In the genomic region with DNA sequence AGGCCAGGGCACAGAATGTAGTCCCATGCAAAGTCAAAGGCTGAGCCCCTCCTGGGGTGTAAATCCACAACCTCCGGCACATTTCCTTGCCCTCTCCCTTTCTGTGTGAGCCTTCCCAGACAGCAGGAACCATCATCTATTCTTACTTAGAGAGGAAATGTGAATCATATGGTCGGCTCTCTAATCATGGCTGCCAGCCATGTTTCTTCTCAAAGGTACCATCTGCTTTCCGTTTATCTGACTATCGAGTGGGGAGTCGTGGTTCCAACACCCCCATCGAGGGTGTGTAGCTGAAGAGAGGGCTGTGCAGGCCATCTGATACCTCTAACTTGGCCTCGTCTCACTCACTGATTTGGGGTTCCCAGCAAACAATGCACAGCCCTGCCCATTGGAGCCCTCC, we compare ENCODE assay signal across 10 mouse cellular contexts. TPM values are rescaled to one million over a fixed set of nuclear protein-coding genes. Genes with fewer than 3 reads are reported as not detected.
DNase-seq lines count a peak whose midpoint lies in the region; ATAC-seq lines count a peak whose summit lies in the region.
"Had no signal": no experiment of that assay in that cellular context is flagged by ENCODE, and none has a peak within 500 bp of the region (broad histone marks: within the 10 kb centered on the region; RNA-seq: fewer than 3 reads in every experiment).

No protein-coding gene starts in this region.

- ATAC-seq in granulocyte monocyte progenitor cell, adult 5-6 weeks (replicated peaks; ENCODE audit: poor library complexity, severe bottlenecking), result no peak

- peak; percentile 16 for DNase-seq in cerebellum, adult 11-12 months
- no peak for DNase-seq in cerebellum, adult 8-10 months
- DNase-seq in right cerebral cortex, postnatal 10 days (ENCODE audit: low spot score in 2 of 2), result peak; percentile 44 to 53
- DNase-seq in right cerebral cortex, postnatal 14 days, result no peak
- DNase-seq in layer of hippocampus, adult 11-12 months (ENCODE audit: low spot score), result peak; percentile 68
- DNase-seq in telencephalon, adult 2 months (ENCODE audit: low read depth, low spot score), result peak; percentile 58
- DNase-seq in frontal cortex, postnatal 25 days (ENCODE audit: low spot score in 2 of 2), result no peak

RNA-seq across cellular contexts. Expression of a gene that starts 17.0 kb away (rescaled TPM):
- total RNA-seq in granulocyte monocyte progenitor cell, adult 5-6 weeks (2014; fragmentation: Nextera tagmentation), result not detected in 2 replicates
- total RNA-seq in granulocyte monocyte progenitor cell, adult 5-6 weeks (2017), result not detected in 2 replicates
- total RNA-seq: gastrocnemius, postnatal 36 days; layer of hippocampus, postnatal 25 days had no signal

RNA-seq across cellular contexts. Expression of a gene that starts 19.8 kb away (rescaled TPM):
- not detected in 2 replicates for total RNA-seq in granulocyte monocyte progenitor cell, adult 5-6 weeks (2014; fragmentation: Nextera tagmentation)
- not detected in 2 replicates for total RNA-seq in granulocyte monocyte progenitor cell, adult 5-6 weeks (2017)
- total RNA-seq: gastrocnemius, postnatal 36 days; layer of hippocampus, postnatal 25 days had no signal

RNA-seq across cellular contexts. Expression of a gene that starts 51.2 kb away (rescaled TPM):
- 23.1 and 26.3 TPM in 2 replicates for total RNA-seq in granulocyte monocyte progenitor cell, adult 5-6 weeks (2014; fragmentation: Nextera tagmentation)
- 32.5 and 33.5 TPM in 2 replicates for total RNA-seq in granulocyte monocyte progenitor cell, adult 5-6 weeks (2017)

Comparison
In these comparisons a context has a peak if more than half of its experiments do, and no peak if none do; other contexts are left out.
1. DNase-seq: peak in cerebellum, adult 11-12 months (single experiment), right cerebral cortex, postnatal 10 days (2 of 2), layer of hippocampus, adult 11-12 months (single experiment) and telencephalon, adult 2 months (single experiment); none in cerebellum, adult 8-10 months (single experiment), right cerebral cortex, postnatal 14 days (single experiment) and frontal cortex, postnatal 25 days (0 of 2).